Mouse (Mus musculus) lung, postnatal 0 days (tissue): ENCODE data around the gene Gm21760. TPM values are rescaled to one million over a fixed set of nuclear protein-coding genes. Genes with fewer than 3 reads are reported as not detected.
"Not testable (repeated sequence)": the region's sequence is repeated elsewhere in the genome, so short reads cannot be mapped to it uniquely, and the experiment has no call there.

Source experiments
- ATAC-seq: fragments of 200-750 bp; cut with Nextera tagmentation; 2 replicates; pipeline ENCODE4 v1.8.0; 2017; ENCODE audit warnings: moderate library complexity
- DNase-seq: peaks from one replicate; pipeline ENCODE4 v3.0.0-alpha.2; 2016; ENCODE audit warnings: low spot score
- H3K27ac ChIP-seq: fragments of 300-500 bp; sonication (generic); 2 replicates; pipeline ENCODE4 v1.5.1; 2014; ENCODE audit warnings: antibody characterized with exemption, mild to moderate bottlenecking, low read length, mixed read lengths
- H3K27me3 ChIP-seq: fragments of 300-500 bp; sonication (generic); replicated peaks from 2 replicates; pipeline ENCODE4 v1.6.1; 2014; ENCODE audit warnings: low read length, mixed read lengths; ENCODE audit not compliant: insufficient read depth
- H3K36me3 ChIP-seq: fragments of 300-500 bp; sonication (generic); 2 replicates; pipeline ENCODE4 v1.6.1; 2014; ENCODE audit warnings: low read length, mixed read lengths; ENCODE audit not compliant: insufficient read depth
- H3K4me1 ChIP-seq: fragments of 300-500 bp; sonication (generic); 2 replicates; pipeline ENCODE4 v1.6.1; 2014; ENCODE audit warnings: antibody characterized with exemption, low read depth, low read length, mixed read lengths; ENCODE audit not compliant: insufficient read depth
- H3K4me2 ChIP-seq: fragments of 300-500 bp; sonication (generic); replicated peaks from 2 replicates; pipeline ENCODE4 v1.6.1; 2014; ENCODE audit warnings: low read depth, mild to moderate bottlenecking, low read length, moderate library complexity, mixed read lengths
- H3K4me3 ChIP-seq: fragments of 300-500 bp; sonication (generic); 2 replicates; pipeline ENCODE4 v1.5.1; 2014; ENCODE audit warnings: low read depth, low read length
- H3K9ac ChIP-seq: fragments of 300-500 bp; sonication (generic); replicated peaks from 2 replicates; pipeline ENCODE4 v1.6.1; 2014; ENCODE audit warnings: low read depth, mild to moderate bottlenecking
- H3K9me3 ChIP-seq: fragments of 300-500 bp; sonication (generic); 2 replicates; pipeline ENCODE4 v1.6.1; 2016; ENCODE audit warnings: low read length, mixed read lengths
- WGBS: fragments of 180-500 bp; shearing (Covaris S2); extraction: QIAGEN DNeasy Blood & Tissue Kit; methylation state at CpG from one replicate; pipeline ENCODE4 v1.1.7; 2014; 5-methylcytosine and 5-hydroxymethylcytosine counted together
- polyA plus RNA-seq: library from polyadenylated mRNA; unstranded; fragments of >200 nt; fragmentation: Nextera tagmentation; extraction: Ambion mirVana; gene quantifications from 2 replicates; pipeline ENCODE4 v1.2.1, GENCODE M21; 2015

Gene Gm21760
- not detected in 2 replicates for polyA plus RNA-seq

- ATAC-seq, H3K4me1 ChIP-seq, H3K4me2 ChIP-seq, H3K36me3 ChIP-seq, H3K27me3 ChIP-seq, H3K9ac ChIP-seq, DNase-seq, H3K9me3 ChIP-seq, H3K27ac ChIP-seq, H3K4me3 ChIP-seq: not testable (repeated sequence)
- WGBS = no CpG with 5 or more reads among the region's 6 CpGs
Measured at GRCm38 (mm10) chrY:80133479-80133878, at the start of gene Gm21760. Gene Gm21760, plus strand, starts transcription at chrY:80133779.
